Mouse (Mus musculus): Measurements from ENCODE around the gene Znrf3.

- TF ChIP-seq CTCF (conservative IDR thresholded peaks at IDR 0.05; ENCODE audit: low read length) (no peak), POU5F1 (IDR thresholded peaks at IDR 0.05; ENCODE audit: borderline replicate concordance, low read length) (no peak)
These were observed 167.2 kb downstream of the Znrf3 start for GRCm38 (mm10) chr11:5277307-5277971.

Data from E14TG2a.4 (cell line).